Mouse (Mus musculus): ENCODE measurements around the gene B4gat1. TPM values are rescaled to one million over a fixed set of nuclear protein-coding genes. Genes with fewer than 3 reads are reported as not detected.

The B4gat1 gene
- polyA plus RNA-seq, 1 experiment, result 97.4 TPM

- DNase-seq (ENCODE audit: extremely low spot score in 1 of 2, low spot score in 1 of 2), result no peak
Measured at GRCm38 (mm10) chr19:5056251-5056650, 17.6 kb downstream of the B4gat1 start.

GRCm38 (mm10) chr19:5057876-5058775 is 19.5 kb downstream of the B4gat1 start:
- DNase-seq (ENCODE audit: extremely low spot score in 1 of 2, low spot score in 1 of 2), result no peak

- no peak for DNase-seq (ENCODE audit: extremely low spot score in 1 of 2, low spot score in 1 of 2)
Measured at GRCm38 (mm10) chr19:5058801-5059771, 20.5 kb downstream of the B4gat1 start.

- DNase-seq (ENCODE audit: extremely low spot score in 1 of 2, low spot score in 1 of 2), result no peak
Measured at GRCm38 (mm10) chr19:5060365-5061330, 22.0 kb downstream of the B4gat1 start.

- no peak for DNase-seq (ENCODE audit: extremely low spot score in 1 of 2, low spot score in 1 of 2)
Measured at GRCm38 (mm10) chr19:5062041-5062440, 23.4 kb downstream of the B4gat1 start.

GRCm38 (mm10) chr19:5062446-5062845 is 23.8 kb downstream of the B4gat1 start:
- no peak for DNase-seq (ENCODE audit: extremely low spot score in 1 of 2, low spot score in 1 of 2)

- DNase-seq (ENCODE audit: extremely low spot score in 1 of 2, low spot score in 1 of 2), result no peak
Measured at GRCm38 (mm10) chr19:5065104-5065503, 26.5 kb downstream of the B4gat1 start.

GRCm38 (mm10) chr19:5067040-5067799 is 28.6 kb downstream of the B4gat1 start:
- no peak for DNase-seq (ENCODE audit: extremely low spot score in 1 of 2, low spot score in 1 of 2)

- no peak for DNase-seq (ENCODE audit: extremely low spot score in 1 of 2, low spot score in 1 of 2)
Measured at GRCm38 (mm10) chr19:5067867-5068569, 29.4 kb downstream of the B4gat1 start, which contains the start of gene Cd248. Gene Cd248, plus strand, starts transcription at chr19:5068078.

- no peak for DNase-seq (ENCODE audit: extremely low spot score in 1 of 2, low spot score in 1 of 2)
Measured at GRCm38 (mm10) chr19:5068570-5069234, 30.1 kb downstream of the B4gat1 start.

- no peak for DNase-seq (ENCODE audit: extremely low spot score in 1 of 2, low spot score in 1 of 2)
Measured at GRCm38 (mm10) chr19:5069486-5069885, 30.9 kb downstream of the B4gat1 start.

GRCm38 (mm10) chr19:5069978-5070377 is 31.4 kb downstream of the B4gat1 start:
- DNase-seq (ENCODE audit: extremely low spot score in 1 of 2, low spot score in 1 of 2), result no peak

GRCm38 (mm10) chr19:5071077-5071476 is 32.5 kb downstream of the B4gat1 start:
- DNase-seq (ENCODE audit: extremely low spot score in 1 of 2, low spot score in 1 of 2), result no peak

- no peak for DNase-seq (ENCODE audit: extremely low spot score in 1 of 2, low spot score in 1 of 2)
Measured at GRCm38 (mm10) chr19:5071545-5072369, 33.1 kb downstream of the B4gat1 start.

- no peak for DNase-seq (ENCODE audit: extremely low spot score in 1 of 2, low spot score in 1 of 2)
Measured at GRCm38 (mm10) chr19:5072389-5073019, 33.9 kb downstream of the B4gat1 start.

GRCm38 (mm10) chr19:5073028-5073427 is 34.4 kb downstream of the B4gat1 start:
- DNase-seq (ENCODE audit: extremely low spot score in 1 of 2, low spot score in 1 of 2), result no peak

GRCm38 (mm10) chr19:5073518-5073917 is 34.9 kb downstream of the B4gat1 start:
- DNase-seq (ENCODE audit: extremely low spot score in 1 of 2, low spot score in 1 of 2), result no peak

Measured in frontal cortex, adult 2 months (tissue).